Mouse (Mus musculus) lung, adult 2 months (tissue): ENCODE measurements at regions not wholly inside any gene's neighbourhood (a gene's known extent, or its start where the extent isn't known, plus 50 kb on each side); places are given as distances from the start of the nearest gene placed in this dataset.

Source experiments
- CTCF ChIP-seq: fragments of 200-500 bp; IDR thresholded peaks from 2 replicates; pipeline ENCODE4 v1.5.1; 2011; ENCODE audit warnings: mild to moderate bottlenecking, low read length, control low read depth; ENCODE audit not compliant: insufficient read depth
- POLR2A ChIP-seq: fragments of 200-500 bp; IDR thresholded peaks from 2 replicates; pipeline ENCODE4 v1.6.1; 2011; ENCODE audit warnings: low read depth, mild to moderate bottlenecking, control low read depth, low read length, borderline replicate concordance; ENCODE audit errors: extremely low read depth

DNA sequence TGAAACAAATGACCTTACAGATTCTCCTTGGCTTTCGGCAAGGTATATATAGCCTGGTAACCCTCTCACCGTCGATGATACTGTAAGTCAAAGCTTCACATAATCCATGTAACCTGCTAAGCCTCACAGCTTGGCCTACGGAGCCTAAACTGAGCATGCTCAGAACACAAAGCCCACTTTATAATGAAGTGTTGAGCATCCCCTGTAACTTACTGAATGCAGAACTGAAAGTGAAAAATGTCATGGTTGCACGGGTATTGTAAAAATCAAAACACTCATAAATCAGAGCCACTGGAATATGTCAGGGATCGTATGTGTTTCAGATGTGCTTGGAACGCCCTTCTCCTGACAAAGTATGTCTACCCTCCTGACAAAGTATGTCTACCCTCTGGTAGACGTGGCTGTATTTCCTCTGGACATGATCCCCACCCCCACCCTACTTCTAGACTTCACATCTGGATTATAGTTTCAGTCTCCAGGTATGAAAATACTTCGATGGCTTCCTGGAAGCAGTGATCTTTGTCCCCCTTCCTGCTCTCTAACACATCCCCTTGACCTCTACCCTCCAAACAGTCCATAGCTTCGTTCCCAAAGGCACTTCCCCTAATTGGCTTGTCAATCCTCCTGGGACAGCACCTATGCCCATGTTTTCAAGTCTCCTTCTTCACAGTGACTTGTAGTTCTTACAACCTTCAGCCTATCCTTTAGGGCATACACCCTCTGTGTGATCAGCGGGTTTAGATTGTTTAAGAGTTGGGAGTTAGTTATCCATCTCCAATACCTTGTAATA is 54.5 kb upstream of the Lta4h start:
- TF ChIP-seq POLR2A (no peak), CTCF (no peak)
